Mouse (Mus musculus): ENCODE measurements around the gene Lsg1. TPM values are rescaled to one million over a fixed set of nuclear protein-coding genes. Genes with fewer than 3 reads are reported as not detected.
A peak's percentile ranks its signal among the peaks of the same experiment; 100 is the strongest.

The Lsg1 gene
- polyA plus RNA-seq, 1 experiment from 2014 or later: 62.2 TPM

GRCm38 (mm10) chr16:30554109-30554508 is 33.3 kb downstream of the Lsg1 start:
- peaks cover 27% of the 10 kb centered on the region for H3K9me3 ChIP-seq (ENCODE audit: low read length)
- no peak overlapping the region for H3K27ac ChIP-seq (ENCODE audit: low read length)
- H3K27me3 ChIP-seq (ENCODE audit: insufficient read depth, low read length): no peaks in the 10 kb centered on the region
- H3K4me3 ChIP-seq (ENCODE audit: low read length): no peak overlapping the region
- no peak overlapping the region for H3K4me2 ChIP-seq (replicated peaks; ENCODE audit: low read depth, low read length)
- H3K4me1 ChIP-seq (ENCODE audit: insufficient read depth, low read length): peaks cover 12% of the 10 kb centered on the region
- H3K36me3 ChIP-seq (ENCODE audit: insufficient read depth, low read length): peaks cover 29% of the 10 kb centered on the region; the same call in 1 of the 2 replicates
- no peak overlapping the region for H3K9ac ChIP-seq (replicated peaks; ENCODE audit: low read length)
- WGBS: 98% methylated on average over 8 of the region's 8 CpGs
- ATAC-seq (ENCODE audit: low FRiP score, low TSS enrichment): no peak

GRCm38 (mm10) chr16:30552621-30553338 is 34.6 kb downstream of the Lsg1 start:
- peaks cover 27% of the 10 kb centered on the region for H3K9me3 ChIP-seq (ENCODE audit: low read length)
- H3K9ac ChIP-seq (replicated peaks; ENCODE audit: low read length): peak overlapping the region; percentile 37; the same call in 1 of the 2 replicates
- H3K4me3 ChIP-seq (ENCODE audit: low read length): no peak overlapping the region
- H3K36me3 ChIP-seq (ENCODE audit: insufficient read depth, low read length): peaks cover 17% of the 10 kb centered on the region; the same call in 1 of the 2 replicates
- WGBS: 32% methylated on average over 11 of the region's 11 CpGs
- 0 out of 2 replicates have a peak, but pooled peaks have one; percentile 16 for ATAC-seq (ENCODE audit: low FRiP score, low TSS enrichment)
- peak overlapping the region; percentile 86 for H3K27ac ChIP-seq (ENCODE audit: low read length)
- H3K4me1 ChIP-seq (ENCODE audit: insufficient read depth, low read length): peaks cover 12% of the 10 kb centered on the region
- no peaks in the 10 kb centered on the region for H3K27me3 ChIP-seq (ENCODE audit: insufficient read depth, low read length)
- no peak overlapping the region; the same call in 1 of the 2 replicates for H3K4me2 ChIP-seq (replicated peaks; ENCODE audit: low read depth, low read length)

DNA sequence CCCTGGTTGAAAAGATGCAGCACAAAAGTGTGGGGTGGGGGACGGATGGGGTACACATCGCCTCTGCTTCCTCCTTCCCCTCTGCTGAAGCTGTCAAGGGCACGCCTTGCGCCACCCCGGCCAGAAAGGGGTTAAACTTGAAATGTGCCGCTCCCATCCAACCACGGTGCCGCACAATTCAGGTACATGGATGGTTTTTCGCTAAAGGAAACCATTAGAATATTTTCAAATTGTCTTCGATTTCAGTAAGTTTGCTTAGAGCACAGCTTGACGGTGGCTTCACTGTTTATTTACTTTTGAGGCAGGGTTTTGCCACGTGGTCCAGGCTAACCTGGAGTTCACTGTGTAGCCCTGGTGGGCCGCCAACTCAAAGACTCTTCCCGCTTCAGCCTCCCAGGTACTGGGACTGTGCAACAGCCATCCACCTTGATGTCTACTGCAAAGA is 36.6 kb downstream of the Lsg1 start, which contains the start of gene Tmem44:
Gene Tmem44 (minus strand): TSS at position 95 of the 445 bp plus-strand sequence.
- Histone ChIP-seq H3K9ac (replicated peaks; ENCODE audit: low read length) (peak within 1 kb of the TSS; percentile 90), H3K9me3 (ENCODE audit: low read length) (peaks cover 18% of the 10 kb centered on the region; the same call in 1 of the 2 replicates), H3K36me3 (ENCODE audit: insufficient read depth, low read length) (peaks cover 13% of the 10 kb centered on the region), H3K4me2 (replicated peaks; ENCODE audit: low read depth, low read length) (peak within 1 kb of the TSS; percentile 88), H3K4me3 (ENCODE audit: low read length) (peak within 1 kb of the TSS; percentile 78), H3K27me3 (ENCODE audit: insufficient read depth, low read length) (no peaks in the 10 kb centered on the region), H3K4me1 (ENCODE audit: insufficient read depth, low read length) (peaks cover 12% of the 10 kb centered on the region), H3K27ac (ENCODE audit: low read length) (peak within 1 kb of the TSS; percentile 44; the same call in 1 of the 2 replicates)
- 6% methylated on average over 14 of the region's 14 CpGs for WGBS
- peak; percentile 40; the same call in 1 of the 2 replicates for ATAC-seq (ENCODE audit: low FRiP score, low TSS enrichment)

GRCm38 (mm10) chr16:30549966-30550747 is 37.2 kb downstream of the Lsg1 start:
- Histone ChIP-seq H3K9me3 (ENCODE audit: low read length) (peaks cover 12% of the 10 kb centered on the region; the same call in 1 of the 2 replicates), H3K4me3 (ENCODE audit: low read length) (peak overlapping the region; percentile 78), H3K27me3 (ENCODE audit: insufficient read depth, low read length) (no peaks in the 10 kb centered on the region), H3K4me1 (ENCODE audit: insufficient read depth, low read length) (peaks cover 12% of the 10 kb centered on the region), H3K9ac (replicated peaks; ENCODE audit: low read length) (peak overlapping the region; percentile 90), H3K4me2 (replicated peaks; ENCODE audit: low read depth, low read length) (peak overlapping the region; percentile 88), H3K36me3 (ENCODE audit: insufficient read depth, low read length) (peaks cover 8% of the 10 kb centered on the region), H3K27ac (ENCODE audit: low read length) (peak overlapping the region; percentile 44; the same call in 1 of the 2 replicates)
- peak; percentile 89 for ATAC-seq (ENCODE audit: low FRiP score, low TSS enrichment)
- WGBS: under 1% methylated on average over 63 of the region's 63 CpGs

GRCm38 (mm10) chr16:30549516-30549915 is 37.9 kb downstream of the Lsg1 start:
- Histone ChIP-seq H3K27ac (ENCODE audit: low read length) (no peak overlapping the region), H3K9ac (replicated peaks; ENCODE audit: low read length) (no peak overlapping the region), H3K9me3 (ENCODE audit: low read length) (peaks cover 5% of the 10 kb centered on the region; the same call in 1 of the 2 replicates), H3K4me2 (replicated peaks; ENCODE audit: low read depth, low read length) (peak overlapping the region; percentile 88; the same call in 1 of the 2 replicates), H3K4me3 (ENCODE audit: low read length) (peak overlapping the region; percentile 78), H3K27me3 (ENCODE audit: insufficient read depth, low read length) (no peaks in the 10 kb centered on the region), H3K4me1 (ENCODE audit: insufficient read depth, low read length) (peaks cover 12% of the 10 kb centered on the region), H3K36me3 (ENCODE audit: insufficient read depth, low read length) (peaks cover 9% of the 10 kb centered on the region)
- no peak for ATAC-seq (ENCODE audit: low FRiP score, low TSS enrichment)
- WGBS: 85% methylated on average over 7 of the region's 7 CpGs

DNA sequence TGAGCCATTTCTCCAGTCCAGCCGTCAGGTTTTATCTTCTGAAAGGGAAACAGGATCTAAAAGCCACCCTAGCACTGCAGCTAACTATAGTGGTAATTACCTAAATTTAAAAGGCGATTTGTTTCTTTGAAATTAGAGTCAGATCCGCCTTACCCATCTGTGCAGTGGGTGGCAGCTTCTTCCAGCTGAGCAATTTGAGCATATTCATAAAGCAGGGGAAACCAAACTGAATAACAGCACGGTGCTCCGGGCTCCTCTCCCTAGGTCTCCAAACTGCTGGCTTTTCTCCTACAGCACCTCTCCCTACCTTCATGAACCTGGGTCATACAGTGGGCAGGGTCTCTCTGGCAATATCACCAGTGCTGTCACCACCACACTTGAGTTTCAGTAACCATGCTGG is 39.1 kb downstream of the Lsg1 start:
- Histone ChIP-seq H3K36me3 (ENCODE audit: insufficient read depth, low read length) (peaks cover 9% of the 10 kb centered on the region), H3K27ac (ENCODE audit: low read length) (no peak overlapping the region), H3K9me3 (ENCODE audit: low read length) (no peaks in the 10 kb centered on the region), H3K4me3 (ENCODE audit: low read length) (no peak overlapping the region), H3K4me1 (ENCODE audit: insufficient read depth, low read length) (peaks cover 12% of the 10 kb centered on the region), H3K9ac (replicated peaks; ENCODE audit: low read length) (no peak overlapping the region), H3K4me2 (replicated peaks; ENCODE audit: low read depth, low read length) (no peak overlapping the region), H3K27me3 (ENCODE audit: insufficient read depth, low read length) (no peaks in the 10 kb centered on the region)
- WGBS: 86% methylated on average over 5 of the region's 5 CpGs
- ATAC-seq (ENCODE audit: low FRiP score, low TSS enrichment): no peak

DNA sequence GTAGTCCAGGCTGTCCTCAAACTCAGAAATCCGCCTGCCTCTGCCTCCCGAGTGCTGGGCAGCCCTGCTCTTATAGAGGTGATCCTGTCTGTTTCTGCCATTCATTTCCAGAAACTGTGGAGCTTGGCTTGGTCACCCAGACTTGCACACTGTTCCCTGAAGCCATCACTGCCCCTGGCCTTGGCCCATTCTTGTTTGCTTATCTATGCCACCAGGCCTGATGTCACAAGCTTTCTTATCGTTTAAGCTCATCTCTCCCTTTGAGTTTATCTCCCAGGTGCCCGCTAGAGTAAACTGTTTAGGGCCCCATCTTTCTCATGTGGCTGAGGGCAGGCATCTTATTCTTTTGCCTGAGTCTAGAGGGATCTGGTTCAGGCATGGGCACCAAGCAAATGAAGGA is 42.7 kb downstream of the Lsg1 start:
- Histone ChIP-seq H3K9me3 (ENCODE audit: low read length) (no peaks in the 10 kb centered on the region), H3K27ac (ENCODE audit: low read length) (no peak overlapping the region), H3K4me2 (replicated peaks; ENCODE audit: low read depth, low read length) (no peak overlapping the region), H3K4me3 (ENCODE audit: low read length) (no peak overlapping the region), H3K9ac (replicated peaks; ENCODE audit: low read length) (no peak overlapping the region), H3K36me3 (ENCODE audit: insufficient read depth, low read length) (peaks cover 9% of the 10 kb centered on the region), H3K4me1 (ENCODE audit: insufficient read depth, low read length) (0 out of 2 replicates have a peak, but pooled peaks cover 3% of the 10 kb centered on the region), H3K27me3 (ENCODE audit: insufficient read depth, low read length) (no peaks in the 10 kb centered on the region)
- no peak for ATAC-seq (ENCODE audit: low FRiP score, low TSS enrichment)
- 90% methylated on average over 4 of the region's 4 CpGs for WGBS

DNA sequence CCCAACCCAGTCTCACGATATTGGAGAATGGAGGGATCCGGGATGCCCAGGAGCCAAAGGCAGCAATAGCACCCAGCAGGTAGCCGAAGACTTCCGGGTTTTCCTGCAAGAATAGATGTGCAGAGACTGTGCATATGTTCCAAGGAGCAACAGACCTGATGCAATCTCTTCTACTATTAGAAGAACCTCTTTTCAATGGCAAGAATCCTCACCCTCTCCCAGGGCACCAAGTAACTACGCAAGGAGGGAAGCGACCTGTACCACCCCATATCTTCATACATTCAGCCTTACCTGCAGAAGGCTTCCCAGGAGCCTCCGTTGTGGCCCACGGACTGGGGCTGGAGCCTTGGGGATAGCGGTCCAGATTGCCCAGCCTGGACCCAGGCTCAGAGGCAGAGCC is 44.0 kb downstream of the Lsg1 start:
- Histone ChIP-seq H3K4me1 (ENCODE audit: insufficient read depth, low read length) (0 out of 2 replicates have a peak, but pooled peaks cover 3% of the 10 kb centered on the region), H3K9me3 (ENCODE audit: low read length) (no peaks in the 10 kb centered on the region), H3K27ac (ENCODE audit: low read length) (no peak overlapping the region), H3K27me3 (ENCODE audit: insufficient read depth, low read length) (no peaks in the 10 kb centered on the region), H3K36me3 (ENCODE audit: insufficient read depth, low read length) (peaks cover 9% of the 10 kb centered on the region), H3K4me3 (ENCODE audit: low read length) (no peak overlapping the region), H3K9ac (replicated peaks; ENCODE audit: low read length) (no peak overlapping the region), H3K4me2 (replicated peaks; ENCODE audit: low read depth, low read length) (no peak overlapping the region)
- WGBS: 93% methylated on average over 9 of the region's 9 CpGs
- ATAC-seq (ENCODE audit: low FRiP score, low TSS enrichment): no peak

GRCm38 (mm10) chr16:30542826-30543225 is 44.6 kb downstream of the Lsg1 start:
- H3K27ac ChIP-seq (ENCODE audit: low read length): no peak overlapping the region
- no peak overlapping the region for H3K4me3 ChIP-seq (ENCODE audit: low read length)
- H3K4me1 ChIP-seq (ENCODE audit: insufficient read depth, low read length): 0 out of 2 replicates have a peak, but pooled peaks cover 3% of the 10 kb centered on the region
- H3K9me3 ChIP-seq (ENCODE audit: low read length): no peaks in the 10 kb centered on the region
- H3K27me3 ChIP-seq (ENCODE audit: insufficient read depth, low read length): no peaks in the 10 kb centered on the region
- H3K4me2 ChIP-seq (replicated peaks; ENCODE audit: low read depth, low read length): no peak overlapping the region
- H3K36me3 ChIP-seq (ENCODE audit: insufficient read depth, low read length): peaks cover 9% of the 10 kb centered on the region
- ATAC-seq (ENCODE audit: low FRiP score, low TSS enrichment): no peak
- WGBS: 67% methylated on average over 6 of the region's 6 CpGs
- no peak overlapping the region for H3K9ac ChIP-seq (replicated peaks; ENCODE audit: low read length)
